Mouse (Mus musculus): ENCODE results near the gene Pard3. TPM values are rescaled to one million over a fixed set of nuclear protein-coding genes. Genes with fewer than 3 reads are reported as not detected.

Gene Pard3
- polyA plus RNA-seq (2016; fragmentation: Nextera tagmentation; extraction: Ambion mirVana), result 24.2 and 28.1 TPM in 2 replicates

- Histone ChIP-seq H3K4me3 (peak within 1 kb of the TSS; percentile 85), H3K27me3 (ENCODE audit: insufficient read depth, poor library complexity, severe bottlenecking) (no peaks in the 10 kb centered on the region), H3K4me1 (replicated peaks) (peaks cover 49% of the 10 kb centered on the region), H3K9me3 (no peaks in the 10 kb centered on the region), H3K36me3 (no peaks in the 10 kb centered on the region), H3K27ac (peak within 1 kb of the TSS; percentile 99)
- peak; percentile 84 for DNase-seq (ENCODE audit: low spot score)
- WGBS, result under 1% methylated on average over 97 of the region's 98 CpGs
Observed at GRCm38 (mm10) chr8:127063551-127064360, at the start of gene Pard3. Gene Pard3, plus strand, starts transcription at chr8:127063893.

- WGBS, result 95% methylated on average over 1 of the region's 1 CpGs
Observed at GRCm38 (mm10) chr8:127021830-127022229, 41.9 kb upstream of the Pard3 start.

GRCm38 (mm10) chr8:127025256-127025717 is 38.4 kb upstream of the Pard3 start:
- WGBS, result 79% methylated on average over 11 of the region's 11 CpGs
- no peak overlapping the region for H3K4me3 ChIP-seq

More at GRCm38 (mm10) chr8:127021830-127022229, 41.9 kb upstream of the Pard3 start:
- Histone ChIP-seq H3K36me3 (no peaks in the 10 kb centered on the region), H3K27ac (no peak overlapping the region), H3K4me3 (no peak overlapping the region), H3K27me3 (ENCODE audit: insufficient read depth, poor library complexity, severe bottlenecking) (no peaks in the 10 kb centered on the region), H3K4me1 (replicated peaks) (no peaks in the 10 kb centered on the region), H3K9me3 (no peaks in the 10 kb centered on the region)
- no peak for DNase-seq (ENCODE audit: low spot score)

DNA sequence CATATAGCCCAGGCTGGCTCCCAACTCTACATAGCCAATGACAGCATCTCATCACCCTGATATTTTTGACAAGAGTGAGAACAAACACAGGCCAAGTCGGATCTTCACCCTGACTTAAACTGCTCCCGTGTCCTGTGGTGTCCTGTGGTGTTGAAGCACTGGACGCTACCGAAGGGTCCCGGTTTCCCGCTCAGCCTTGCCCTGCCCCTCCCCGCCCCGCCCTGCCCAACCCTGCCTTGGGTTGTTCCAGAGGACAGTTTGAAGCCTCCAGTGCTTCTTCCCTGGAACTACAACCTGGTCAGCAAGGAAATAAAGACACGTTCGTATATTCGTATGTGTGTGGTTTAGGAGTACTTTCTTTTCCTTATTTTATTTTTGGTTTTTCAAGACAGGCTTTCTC is 37.9 kb upstream of the Pard3 start:
- no peaks in the 10 kb centered on the region for H3K36me3 ChIP-seq
- no peaks in the 10 kb centered on the region for H3K4me1 ChIP-seq (replicated peaks)
- no peak for DNase-seq (ENCODE audit: low spot score)
- WGBS, result 53% methylated on average over 11 of the region's 11 CpGs
- H3K9me3 ChIP-seq, result no peaks in the 10 kb centered on the region
- no peak overlapping the region for H3K27ac ChIP-seq
- no peaks in the 10 kb centered on the region for H3K27me3 ChIP-seq (ENCODE audit: insufficient read depth, poor library complexity, severe bottlenecking)
- H3K4me3 ChIP-seq, result no peak overlapping the region

More at GRCm38 (mm10) chr8:127025256-127025717, 38.4 kb upstream of the Pard3 start:
- Histone ChIP-seq H3K4me1 (replicated peaks) (no peaks in the 10 kb centered on the region), H3K9me3 (no peaks in the 10 kb centered on the region), H3K27ac (no peak overlapping the region), H3K36me3 (no peaks in the 10 kb centered on the region), H3K27me3 (ENCODE audit: insufficient read depth, poor library complexity, severe bottlenecking) (no peaks in the 10 kb centered on the region)
- DNase-seq (ENCODE audit: low spot score), result no peak

DNA sequence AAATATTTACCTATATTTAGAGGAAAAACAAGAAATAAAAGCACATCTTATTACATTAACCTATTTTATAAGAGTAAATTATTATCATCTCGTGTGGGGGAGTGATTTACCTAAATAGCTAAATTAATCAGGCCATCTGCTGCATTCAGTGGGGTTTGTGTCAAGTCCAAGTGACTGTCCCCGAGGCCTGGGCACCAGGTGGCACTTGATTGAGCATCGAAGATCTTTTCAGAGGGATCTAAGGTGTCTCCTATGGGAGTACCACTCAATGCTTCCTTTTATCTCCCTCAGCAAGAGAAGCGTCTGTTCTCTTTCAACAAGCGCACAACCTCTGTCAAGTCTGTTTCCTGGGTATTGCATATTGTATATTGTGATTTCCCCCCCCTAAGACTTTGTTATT is 32.2 kb upstream of the Pard3 start:
- peak; percentile 15 for DNase-seq (ENCODE audit: low spot score)
- H3K4me3 ChIP-seq, result no peak overlapping the region
- 71% methylated on average over 5 of the region's 5 CpGs for WGBS
- H3K36me3 ChIP-seq, result no peaks in the 10 kb centered on the region
- no peaks in the 10 kb centered on the region for H3K9me3 ChIP-seq
- no peaks in the 10 kb centered on the region for H3K27me3 ChIP-seq (ENCODE audit: insufficient read depth, poor library complexity, severe bottlenecking)
- no peaks in the 10 kb centered on the region for H3K4me1 ChIP-seq (replicated peaks)
- H3K27ac ChIP-seq, result no peak overlapping the region

DNA sequence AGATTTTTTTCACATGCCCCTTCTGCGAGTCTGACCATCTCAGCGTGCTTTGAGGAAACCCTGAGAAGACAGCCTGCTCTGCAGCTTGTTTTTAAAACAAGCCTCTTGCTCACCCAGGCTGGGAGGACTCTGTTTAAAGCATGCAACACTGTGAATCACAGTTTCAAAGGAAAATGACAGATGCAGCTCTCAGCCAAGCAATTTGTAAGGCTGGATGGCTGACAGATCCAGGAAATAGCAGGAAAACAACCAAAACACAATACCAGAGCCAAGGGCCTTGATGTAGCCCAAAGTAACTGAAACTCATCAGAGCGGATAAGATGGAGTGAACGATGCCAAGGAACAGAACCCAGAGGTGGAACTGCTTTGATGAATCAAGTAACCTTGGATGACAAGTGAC is 24.8 kb upstream of the Pard3 start:
- Histone ChIP-seq H3K36me3 (no peaks in the 10 kb centered on the region), H3K27me3 (ENCODE audit: insufficient read depth, poor library complexity, severe bottlenecking) (no peaks in the 10 kb centered on the region), H3K9me3 (no peaks in the 10 kb centered on the region), H3K27ac (no peak overlapping the region), H3K4me3 (no peak overlapping the region), H3K4me1 (replicated peaks) (no peaks in the 10 kb centered on the region)
- WGBS, result 69% methylated on average over 4 of the region's 4 CpGs
- no peak for DNase-seq (ENCODE audit: low spot score)

GRCm38 (mm10) chr8:127049996-127050395 is 13.7 kb upstream of the Pard3 start:
- Histone ChIP-seq H3K9me3 (no peaks in the 10 kb centered on the region), H3K4me1 (replicated peaks) (no peaks in the 10 kb centered on the region; the same call in 1 of the 2 replicates), H3K27ac (no peak overlapping the region), H3K4me3 (no peak overlapping the region), H3K27me3 (ENCODE audit: insufficient read depth, poor library complexity, severe bottlenecking) (no peaks in the 10 kb centered on the region), H3K36me3 (no peaks in the 10 kb centered on the region)
- WGBS, result 82% methylated on average over 5 of the region's 5 CpGs
- DNase-seq (ENCODE audit: low spot score), result no peak

- no peaks in the 10 kb centered on the region for H3K27me3 ChIP-seq (ENCODE audit: insufficient read depth, poor library complexity, severe bottlenecking)
- no peak overlapping the region for H3K4me3 ChIP-seq
- H3K9me3 ChIP-seq, result no peaks in the 10 kb centered on the region
- no peaks in the 10 kb centered on the region; the same call in 1 of the 2 replicates for H3K4me1 ChIP-seq (replicated peaks)
- no peak for DNase-seq (ENCODE audit: low spot score)
- no peaks in the 10 kb centered on the region for H3K36me3 ChIP-seq
- no peak overlapping the region for H3K27ac ChIP-seq
- 83% methylated on average over 10 of the region's 10 CpGs for WGBS
Observed at GRCm38 (mm10) chr8:127052132-127052531, 11.6 kb upstream of the Pard3 start.

- no peaks in the 10 kb centered on the region for H3K9me3 ChIP-seq
- WGBS, result 78% methylated on average over 4 of the region's 4 CpGs
- H3K4me3 ChIP-seq, result no peak overlapping the region
- no peaks in the 10 kb centered on the region; the same call in 1 of the 2 replicates for H3K4me1 ChIP-seq (replicated peaks)
- no peak for DNase-seq (ENCODE audit: low spot score)
- no peaks in the 10 kb centered on the region for H3K27me3 ChIP-seq (ENCODE audit: insufficient read depth, poor library complexity, severe bottlenecking)
- no peaks in the 10 kb centered on the region for H3K36me3 ChIP-seq
- no peak overlapping the region for H3K27ac ChIP-seq
Observed at GRCm38 (mm10) chr8:127055081-127055480, 8.6 kb upstream of the Pard3 start.

- WGBS, result 93% methylated on average over 2 of the region's 2 CpGs
- no peaks in the 10 kb centered on the region for H3K36me3 ChIP-seq
- no peaks in the 10 kb centered on the region for H3K27me3 ChIP-seq (ENCODE audit: insufficient read depth, poor library complexity, severe bottlenecking)
- H3K27ac ChIP-seq, result no peak overlapping the region
- no peaks in the 10 kb centered on the region for H3K9me3 ChIP-seq
- peaks cover 12% of the 10 kb centered on the region for H3K4me1 ChIP-seq (replicated peaks)
- no peak overlapping the region for H3K4me3 ChIP-seq
- DNase-seq (ENCODE audit: low spot score), result no peak
Observed at GRCm38 (mm10) chr8:127058759-127059158, 4.9 kb upstream of the Pard3 start.

DNA sequence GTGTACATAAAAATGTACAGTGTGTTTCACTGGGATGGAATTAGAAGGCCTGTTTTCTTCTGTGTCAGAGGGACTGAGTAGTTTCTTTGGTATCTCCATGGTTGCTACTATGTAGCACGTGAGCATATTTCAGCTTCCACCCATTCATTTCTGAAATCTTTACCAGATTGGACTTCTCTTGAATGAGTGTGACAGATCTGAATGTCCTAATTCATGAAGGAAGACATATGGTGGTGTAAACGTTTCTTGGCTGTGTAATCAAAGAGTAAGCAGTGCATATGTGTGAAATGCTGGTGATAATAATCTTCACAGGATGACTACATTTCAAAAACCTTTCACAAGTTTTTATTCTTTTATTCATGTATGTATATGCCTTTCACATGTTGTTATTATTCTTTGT is 3.9 kb upstream of the Pard3 start:
- Histone ChIP-seq H3K9me3 (no peaks in the 10 kb centered on the region), H3K4me1 (replicated peaks) (peaks cover 19% of the 10 kb centered on the region), H3K27me3 (ENCODE audit: insufficient read depth, poor library complexity, severe bottlenecking) (no peaks in the 10 kb centered on the region), H3K4me3 (no peak overlapping the region), H3K36me3 (no peaks in the 10 kb centered on the region), H3K27ac (no peak overlapping the region)
- 75% methylated on average over 2 of the region's 2 CpGs for WGBS
- no peak for DNase-seq (ENCODE audit: low spot score)

DNA sequence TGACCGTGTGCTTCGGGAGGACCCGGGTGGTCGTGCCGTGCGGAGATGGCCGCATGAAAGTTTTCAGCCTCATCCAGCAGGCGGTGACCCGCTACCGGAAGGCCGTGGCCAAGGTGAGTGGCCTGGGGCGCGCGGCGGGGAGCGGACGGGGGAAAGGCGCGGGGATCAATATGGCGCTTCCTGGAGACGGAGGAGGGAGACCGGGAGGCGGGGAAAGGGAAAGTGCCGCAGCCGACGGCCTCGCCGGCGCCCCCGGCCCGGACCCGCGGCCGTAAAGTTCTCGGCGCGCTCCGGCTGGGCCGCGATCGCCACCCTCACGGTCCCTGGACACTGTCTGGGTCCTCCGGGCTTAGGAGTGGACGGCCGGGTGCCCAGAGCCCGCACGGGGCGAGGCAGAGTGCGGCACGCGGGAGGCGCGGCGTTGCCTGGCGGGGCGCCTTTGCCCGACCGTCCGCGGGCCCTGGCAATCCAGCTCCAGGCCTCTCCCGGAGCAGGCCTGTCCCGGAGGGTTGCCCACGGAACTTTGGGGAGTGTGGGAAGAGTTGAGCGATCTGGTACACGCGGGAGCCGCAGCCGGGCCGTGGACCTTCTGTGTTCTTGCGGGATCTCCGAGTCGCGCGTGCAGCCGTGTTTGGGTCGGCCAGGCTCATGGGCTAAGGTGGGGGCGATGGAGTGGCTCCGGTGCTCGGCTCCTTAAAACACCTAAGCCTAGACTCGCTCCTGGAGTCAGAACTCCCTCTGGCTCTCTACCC is 844 bp downstream of the Pard3 start:
- Histone ChIP-seq H3K4me1 (replicated peaks) (peaks cover 50% of the 10 kb centered on the region), H3K27me3 (ENCODE audit: insufficient read depth, poor library complexity, severe bottlenecking) (no peaks in the 10 kb centered on the region), H3K4me3 (peak overlapping the region; percentile 85), H3K9me3 (no peaks in the 10 kb centered on the region), H3K27ac (peak overlapping the region; percentile 99), H3K36me3 (no peaks in the 10 kb centered on the region)
- peak; percentile 82 for DNase-seq (ENCODE audit: low spot score)
- WGBS, result under 1% methylated on average over 80 of the region's 80 CpGs

- Histone ChIP-seq H3K36me3 (no peaks in the 10 kb centered on the region), H3K4me3 (peak overlapping the region; percentile 85), H3K27me3 (ENCODE audit: insufficient read depth, poor library complexity, severe bottlenecking) (no peaks in the 10 kb centered on the region), H3K27ac (peak overlapping the region; percentile 99), H3K4me1 (replicated peaks) (peaks cover 55% of the 10 kb centered on the region), H3K9me3 (no peaks in the 10 kb centered on the region)
- 2% methylated on average over 10 of the region's 10 CpGs for WGBS
- DNase-seq (ENCODE audit: low spot score), result no peak
Observed at GRCm38 (mm10) chr8:127065113-127065473, 1.4 kb downstream of the Pard3 start.

Data from hindbrain, embryonic 10.5 days (tissue).